Mouse (Mus musculus) brain, embryonic 18.5 days (tissue): Measurements from ENCODE around the gene Ifi206.
"Not testable (repeated sequence)": the region's sequence is repeated elsewhere in the genome, so short reads cannot be mapped to it uniquely, and the experiment has no call there.

Source experiments
- DNase-seq: peaks from one replicate; pipeline ENCODE4 v3.0.0-alpha.2; 2012; ENCODE audit warnings: low read depth, low spot score

Gene Ifi206

DNA sequence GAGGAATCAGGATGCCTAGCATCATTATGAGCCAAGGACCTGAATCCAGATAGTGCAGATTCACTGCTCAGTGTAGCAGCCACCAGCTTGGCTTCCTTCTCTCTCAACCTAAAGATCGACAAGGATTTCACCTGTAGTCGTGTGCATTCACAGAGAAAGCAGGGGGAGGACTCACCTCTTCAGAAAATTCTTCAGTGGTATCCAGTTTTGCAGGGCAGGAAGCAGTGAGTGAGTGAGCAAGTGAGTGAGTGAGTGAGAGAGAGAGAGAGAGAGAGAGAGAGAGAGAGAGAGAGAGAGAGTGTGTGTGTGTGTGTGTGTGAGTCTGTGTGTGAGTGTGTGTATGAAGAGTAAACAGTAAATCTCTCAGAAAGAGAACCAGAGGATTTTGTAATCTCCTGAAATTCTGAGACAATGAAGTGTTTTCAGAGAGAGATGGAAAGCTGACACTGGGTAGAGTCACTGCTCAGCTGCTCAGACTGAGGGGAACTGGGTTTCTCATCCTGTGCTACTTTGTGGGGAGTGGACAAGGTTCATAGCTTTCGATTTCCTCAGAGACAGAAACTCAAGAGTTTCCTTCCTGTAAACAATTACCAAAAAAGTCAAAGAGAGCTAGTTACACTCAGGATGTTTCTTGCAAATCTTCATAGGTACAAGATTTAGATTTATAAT is at the start of gene Ifi206:
Gene Ifi206, minus strand, starts transcription at position 230 of the 669 bp plus-strand sequence.
- not testable (repeated sequence) for DNase-seq

DNA sequence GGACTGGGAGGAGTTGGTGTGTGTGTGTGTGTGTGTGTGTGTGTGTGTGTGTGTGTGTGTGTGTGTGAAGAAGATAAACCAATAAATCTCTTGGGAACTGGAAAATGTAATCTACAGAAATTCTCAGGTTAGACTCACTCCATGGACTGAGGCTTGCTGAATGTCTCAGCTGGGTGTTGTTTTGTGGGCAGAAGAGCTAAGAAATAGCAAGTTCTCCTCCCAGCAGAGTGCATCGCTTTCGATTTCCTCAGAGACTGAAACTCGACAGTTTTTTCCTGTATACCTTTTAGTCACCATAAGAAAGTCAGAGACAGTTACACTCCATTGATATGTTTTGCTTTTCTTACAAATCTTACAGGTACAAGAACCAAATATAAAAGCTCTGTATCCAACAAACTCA is 45.0 kb upstream of the Ifi206 start, which contains the start of gene Ifi214:
Gene Ifi214, minus strand, starts transcription at position 167 of the 400 bp plus-strand sequence.
- not testable (repeated sequence) for DNase-seq

- DNase-seq = no peak
Observed at GRCm38 (mm10) chr1:173521452-173521851, 30.6 kb upstream of the Ifi206 start.

DNA sequence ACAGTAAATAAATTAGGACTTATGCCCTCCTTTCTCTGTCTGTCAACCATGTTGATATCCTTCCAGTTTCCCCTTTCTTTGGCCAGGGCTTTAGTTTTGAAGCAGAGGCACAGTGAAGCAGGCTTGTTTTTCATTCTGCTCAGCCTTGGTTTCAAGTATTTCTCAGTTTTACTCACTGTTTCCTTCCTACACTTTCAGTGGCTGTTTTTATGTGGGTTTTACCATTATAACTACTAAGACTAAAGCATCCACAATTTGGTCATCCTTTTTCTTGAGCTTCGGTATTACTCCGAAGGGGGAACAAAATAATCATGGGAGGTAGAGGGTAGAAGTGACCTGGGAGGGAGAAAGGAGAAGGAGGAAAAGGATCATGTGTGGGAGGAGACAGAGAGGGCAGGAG is 19.8 kb upstream of the Ifi206 start:
- DNase-seq = not testable (repeated sequence)

GRCm38 (mm10) chr1:173491483-173491882 is 642 bp upstream of the Ifi206 start:
- not testable (repeated sequence) for DNase-seq

GRCm38 (mm10) chr1:173481182-173481574 is 9.7 kb downstream of the Ifi206 start:
- not testable (repeated sequence) for DNase-seq

GRCm38 (mm10) chr1:173480399-173481181 is 10.3 kb downstream of the Ifi206 start:
- DNase-seq = not testable (repeated sequence)

DNA sequence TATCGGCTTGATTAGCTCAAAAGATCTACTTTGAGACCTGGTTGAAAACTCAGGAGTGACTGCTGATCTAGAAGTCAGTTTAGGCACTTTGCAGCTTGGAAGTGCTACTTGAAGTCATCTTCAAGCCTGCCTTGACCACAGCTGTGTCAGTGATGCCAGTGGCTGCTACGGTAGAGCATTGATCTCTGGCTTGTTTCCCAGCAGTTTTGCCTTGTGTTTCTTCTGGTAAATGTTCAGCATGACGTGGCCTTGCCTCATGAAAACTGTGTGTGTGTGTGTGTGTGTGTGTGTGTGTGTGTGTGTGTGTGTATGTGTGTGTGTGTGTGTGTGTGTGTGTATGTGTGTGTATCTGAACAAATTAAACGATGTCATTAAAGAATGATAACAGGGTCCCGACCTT is 34.1 kb downstream of the Ifi206 start:
- no peak for DNase-seq

GRCm38 (mm10) chr1:173456139-173456754 is 34.6 kb downstream of the Ifi206 start:
- peak; percentile 20 for DNase-seq

GRCm38 (mm10) chr1:173451665-173452064 is 39.2 kb downstream of the Ifi206 start:
- no peak for DNase-seq

DNA sequence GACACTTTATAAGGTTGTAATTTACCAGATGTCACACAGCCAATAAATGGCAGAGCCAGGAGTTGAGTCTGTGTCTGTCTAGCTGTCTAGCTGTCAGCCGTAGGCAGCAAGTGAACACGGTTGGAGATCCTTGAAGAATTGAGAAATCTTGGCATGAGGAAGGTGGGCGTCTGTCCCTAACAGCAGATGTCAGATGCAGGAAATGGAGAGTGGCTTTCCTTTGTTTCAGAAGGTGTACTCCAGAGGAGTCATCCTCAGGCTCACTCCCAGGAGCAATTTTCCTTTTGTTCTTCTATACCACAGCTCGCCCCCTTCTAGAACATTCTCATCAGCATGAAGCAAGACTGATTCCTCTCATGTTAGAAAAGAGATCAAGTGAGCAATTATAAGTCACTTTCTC is 40.2 kb downstream of the Ifi206 start:
- no peak for DNase-seq

GRCm38 (mm10) chr1:173447067-173447466 is 43.8 kb downstream of the Ifi206 start:
- DNase-seq = no peak

DNA sequence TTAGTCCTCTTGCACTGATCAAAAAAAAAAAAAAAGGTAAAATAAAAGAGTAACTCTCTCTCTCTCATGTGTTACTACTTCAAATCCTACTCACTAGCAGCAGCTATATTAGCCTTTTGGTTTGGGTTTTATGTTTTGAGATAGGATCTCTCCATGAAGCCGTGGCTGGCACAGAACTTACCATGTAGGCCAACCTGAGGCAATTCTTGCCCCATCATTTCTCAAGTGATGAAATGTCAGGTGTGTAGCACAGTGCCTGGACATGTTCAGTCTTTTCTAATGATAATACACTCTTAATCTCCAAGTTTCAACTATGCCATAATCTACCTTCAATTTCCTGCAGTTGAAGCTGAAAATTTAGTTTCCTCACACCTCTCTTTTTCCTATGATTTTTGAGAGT is 47.8 kb downstream of the Ifi206 start:
- DNase-seq = no peak

- no peak for DNase-seq
Observed at GRCm38 (mm10) chr1:173441210-173441609, 49.6 kb downstream of the Ifi206 start.

GRCm38 (mm10) chr1:173440681-173441080 is 50.2 kb downstream of the Ifi206 start:
- DNase-seq = no peak

GRCm38 (mm10) chr1:173437161-173437953 is 53.5 kb downstream of the Ifi206 start:
- no peak for DNase-seq

- DNase-seq = no peak
Observed at GRCm38 (mm10) chr1:173432411-173432810, 58.4 kb downstream of the Ifi206 start.

- no peak for DNase-seq
Observed at GRCm38 (mm10) chr1:173429995-173430699, 60.7 kb downstream of the Ifi206 start.

DNA sequence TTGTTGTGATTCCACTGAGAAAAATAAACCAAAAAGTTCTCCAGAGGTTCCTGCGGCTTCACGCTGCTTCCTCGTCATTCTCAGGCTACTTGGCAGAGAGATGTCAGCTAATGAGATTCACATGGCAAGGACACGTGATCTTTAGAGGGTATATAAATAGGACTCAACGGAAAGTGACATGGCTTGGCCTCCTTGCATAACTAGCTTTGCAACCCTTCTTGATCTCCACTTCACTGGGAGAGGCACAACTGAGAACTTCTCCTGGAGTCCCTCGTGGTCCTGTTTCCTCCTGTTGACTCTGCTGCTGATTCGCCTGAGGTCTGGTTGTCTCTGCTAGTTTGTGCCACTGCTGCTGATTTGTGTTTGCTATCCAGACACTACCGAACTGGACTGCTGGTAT is 63.5 kb downstream of the Ifi206 start:
- DNase-seq = no peak

- DNase-seq = no peak
Observed at GRCm38 (mm10) chr1:173426345-173426744, 64.5 kb downstream of the Ifi206 start.

- DNase-seq = no peak
Observed at GRCm38 (mm10) chr1:173420374-173420773, 70.5 kb downstream of the Ifi206 start.
